Mouse (Mus musculus): Measurements from ENCODE around the gene Gm43518. TPM values are rescaled to one million over a fixed set of nuclear protein-coding genes. Genes with fewer than 3 reads are reported as not detected.

Gene Gm43518
- polyA plus RNA-seq, 1 experiment from 2014 or later: 0.95 TPM

GRCm38 (mm10) chr5:123906146-123906975 lies 20.9 kb upstream of the Gm43518 start:
- peaks cover 32% of the 10 kb centered on the region for H3K36me3 ChIP-seq (ENCODE audit: insufficient read depth)
- H3K9ac ChIP-seq: no peak overlapping the region
- TF ChIP-seq CTCF (IDR thresholded peaks at IDR 0.05; ENCODE audit: low read depth): no peak

GRCm38 (mm10) chr5:123906976-123907630 lies 20.1 kb upstream of the Gm43518 start, which contains the start of gene Denr:
Gene Denr, plus strand, starts transcription at chr5:123907175.
- H3K36me3 ChIP-seq (ENCODE audit: insufficient read depth): peaks cover 39% of the 10 kb centered on the region
- H3K4me2 ChIP-seq: peak within 1 kb of the TSS; percentile 93
- no peaks in the 10 kb centered on the region for H3K9me3 ChIP-seq (ENCODE audit: low read depth, low read length)
- peak; percentile 99 for TF ChIP-seq CTCF (IDR thresholded peaks at IDR 0.05; ENCODE audit: low read depth)
- H3K27ac ChIP-seq (ENCODE audit: low read depth): peak within 1 kb of the TSS; percentile 78; the same call in 1 of the 2 replicates
- peak within 1 kb of the TSS; percentile 93 for H3K9ac ChIP-seq
- H3K27me3 ChIP-seq (ENCODE audit: insufficient read depth, low read length): no peaks in the 10 kb centered on the region
- WGBS: under 1% methylated on average over 61 of the region's 61 CpGs
- H3K4me3 ChIP-seq (ENCODE audit: low read depth, low read length): peak within 1 kb of the TSS; percentile 96
- DNase-seq: peak; percentile 99
- ATAC-seq (ENCODE audit: insufficient read depth): peak; percentile 96
- 0 out of 2 replicates have a peak, but pooled peaks cover 9% of the 10 kb centered on the region for H3K4me1 ChIP-seq (ENCODE audit: insufficient read depth)

More at GRCm38 (mm10) chr5:123906146-123906975, 20.9 kb upstream of the Gm43518 start:
- peak overlapping the region; percentile 40 for H3K4me2 ChIP-seq
- 70% methylated on average over 17 of the region's 17 CpGs for WGBS
- DNase-seq: no peak
- no peaks in the 10 kb centered on the region for H3K27me3 ChIP-seq (ENCODE audit: insufficient read depth, low read length)
- no peak for ATAC-seq (ENCODE audit: insufficient read depth)
- H3K4me3 ChIP-seq (ENCODE audit: low read depth, low read length): peak overlapping the region; percentile 96
- no peaks in the 10 kb centered on the region for H3K9me3 ChIP-seq (ENCODE audit: low read depth, low read length)
- 0 out of 2 replicates have a peak, but pooled peaks cover 9% of the 10 kb centered on the region for H3K4me1 ChIP-seq (ENCODE audit: insufficient read depth)
- H3K27ac ChIP-seq (ENCODE audit: low read depth): no peak overlapping the region

- peak overlapping the region; percentile 93 for H3K9ac ChIP-seq
- WGBS: 2% methylated on average over 10 of the region's 10 CpGs
- ATAC-seq (ENCODE audit: insufficient read depth) (no peak), DNase-seq (no peak)
- no peaks in the 10 kb centered on the region for H3K27me3 ChIP-seq (ENCODE audit: insufficient read depth, low read length)
- no peak for TF ChIP-seq CTCF (IDR thresholded peaks at IDR 0.05; ENCODE audit: low read depth)
- peak overlapping the region; percentile 96 for H3K4me3 ChIP-seq (ENCODE audit: low read depth, low read length)
- H3K4me2 ChIP-seq: peak overlapping the region; percentile 93
- H3K9me3 ChIP-seq (ENCODE audit: low read depth, low read length): no peaks in the 10 kb centered on the region
- peaks cover 44% of the 10 kb centered on the region for H3K36me3 ChIP-seq (ENCODE audit: insufficient read depth)
- H3K27ac ChIP-seq (ENCODE audit: low read depth): peak overlapping the region; percentile 78; the same call in 1 of the 2 replicates
- H3K4me1 ChIP-seq (ENCODE audit: insufficient read depth): 0 out of 2 replicates have a peak, but pooled peaks cover 9% of the 10 kb centered on the region
Measured at GRCm38 (mm10) chr5:123907631-123907977, 19.6 kb upstream of the Gm43518 start.

- Histone ChIP-seq H3K27ac (ENCODE audit: low read depth) (no peak overlapping the region), H3K36me3 (ENCODE audit: insufficient read depth) (peaks cover 89% of the 10 kb centered on the region)
Measured at GRCm38 (mm10) chr5:123914852-123915251, 12.4 kb upstream of the Gm43518 start.

GRCm38 (mm10) chr5:123922112-123922511 lies 5.1 kb upstream of the Gm43518 start:
- no peaks in the 10 kb centered on the region for H3K27me3 ChIP-seq (ENCODE audit: insufficient read depth, low read length)
- H3K9ac ChIP-seq: no peak overlapping the region
- TF ChIP-seq CTCF (IDR thresholded peaks at IDR 0.05; ENCODE audit: low read depth): no peak
- 87% methylated on average over 6 of the region's 6 CpGs for WGBS
- no peak overlapping the region for H3K4me2 ChIP-seq
- no peak overlapping the region for H3K4me3 ChIP-seq (ENCODE audit: low read depth, low read length)
- H3K4me1 ChIP-seq (ENCODE audit: insufficient read depth): no peaks in the 10 kb centered on the region
- no peaks in the 10 kb centered on the region for H3K9me3 ChIP-seq (ENCODE audit: low read depth, low read length)
- no peak for DNase-seq
- ATAC-seq (ENCODE audit: insufficient read depth): no peak
- H3K36me3 ChIP-seq (ENCODE audit: insufficient read depth): peaks cover 89% of the 10 kb centered on the region
- no peak overlapping the region for H3K27ac ChIP-seq (ENCODE audit: low read depth)

More at GRCm38 (mm10) chr5:123914852-123915251, 12.4 kb upstream of the Gm43518 start:
- no peaks in the 10 kb centered on the region for H3K4me1 ChIP-seq (ENCODE audit: insufficient read depth)
- no peak for TF ChIP-seq CTCF (IDR thresholded peaks at IDR 0.05; ENCODE audit: low read depth)
- H3K9me3 ChIP-seq (ENCODE audit: low read depth, low read length): no peaks in the 10 kb centered on the region
- H3K4me2 ChIP-seq: no peak overlapping the region
- no peak overlapping the region for H3K9ac ChIP-seq
- DNase-seq (no peak), ATAC-seq (ENCODE audit: insufficient read depth) (no peak)
- H3K4me3 ChIP-seq (ENCODE audit: low read depth, low read length): no peak overlapping the region
- no peaks in the 10 kb centered on the region for H3K27me3 ChIP-seq (ENCODE audit: insufficient read depth, low read length)
- 85% methylated on average over 3 of the region's 3 CpGs for whole genome bisulfite sequencing

GRCm38 (mm10) chr5:123930508-123930989 lies 3.3 kb downstream of the Gm43518 start, which contains the start of gene Ccdc62:
Gene Ccdc62, plus strand, starts transcription at chr5:123930679.
- no peak for TF ChIP-seq CTCF (IDR thresholded peaks at IDR 0.05; ENCODE audit: low read depth)
- peak within 1 kb of the TSS; percentile 75 for H3K4me3 ChIP-seq (ENCODE audit: low read depth, low read length)
- peak within 1 kb of the TSS; percentile 96 for H3K9ac ChIP-seq
- WGBS: under 1% methylated on average over 56 of the region's 56 CpGs
- H3K4me1 ChIP-seq (ENCODE audit: insufficient read depth): no peaks in the 10 kb centered on the region
- H3K4me2 ChIP-seq: peak within 1 kb of the TSS; percentile 78
- peaks cover 36% of the 10 kb centered on the region for H3K36me3 ChIP-seq (ENCODE audit: insufficient read depth)
- DNase-seq (peak; percentile 99), ATAC-seq (ENCODE audit: insufficient read depth) (peak; percentile 98)
- peak within 1 kb of the TSS; percentile 81 for H3K27ac ChIP-seq (ENCODE audit: low read depth)
- H3K27me3 ChIP-seq (ENCODE audit: insufficient read depth, low read length): no peaks in the 10 kb centered on the region
- H3K9me3 ChIP-seq (ENCODE audit: low read depth, low read length): no peaks in the 10 kb centered on the region

All from lung, embryonic 14.5 days (tissue).